Mouse (Mus musculus) kidney, adult 18-20 months (tissue): ENCODE data around the gene Duoxa2.
A peak's percentile ranks its signal among the peaks of the same experiment; 100 is the strongest.

Experiments
- DNase-seq: peaks from one replicate; pipeline ENCODE4 v3.0.0; 2021

The Duoxa2 gene

GRCm38 (mm10) chr2:122298596-122299490 lies at the start of gene Duoxa2:
TSS of gene Duoxa2 (plus strand) at chr2:122298900.
- peak; percentile 27 for DNase-seq

DNA sequence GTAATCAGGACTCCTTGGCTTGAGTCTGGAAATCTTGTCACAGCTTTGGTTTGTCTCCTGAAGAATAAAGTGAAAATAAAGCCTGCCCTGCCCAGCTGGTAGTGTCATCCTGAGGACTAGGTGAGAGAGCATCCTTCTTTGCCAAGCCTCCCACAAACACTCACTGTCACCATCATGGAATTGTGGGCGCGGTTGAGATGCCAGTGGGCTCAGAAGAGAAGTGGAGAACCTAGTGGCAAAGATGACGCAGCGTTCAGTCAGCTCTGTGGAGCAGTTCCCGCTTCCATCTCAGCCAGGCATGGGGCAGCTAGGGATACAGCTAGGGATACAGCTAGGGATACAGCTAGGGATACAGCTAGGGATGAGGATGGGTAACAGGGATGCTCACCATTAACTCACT lies 42.7 kb upstream of the Duoxa2 start:
- DNase-seq = no peak

DNA sequence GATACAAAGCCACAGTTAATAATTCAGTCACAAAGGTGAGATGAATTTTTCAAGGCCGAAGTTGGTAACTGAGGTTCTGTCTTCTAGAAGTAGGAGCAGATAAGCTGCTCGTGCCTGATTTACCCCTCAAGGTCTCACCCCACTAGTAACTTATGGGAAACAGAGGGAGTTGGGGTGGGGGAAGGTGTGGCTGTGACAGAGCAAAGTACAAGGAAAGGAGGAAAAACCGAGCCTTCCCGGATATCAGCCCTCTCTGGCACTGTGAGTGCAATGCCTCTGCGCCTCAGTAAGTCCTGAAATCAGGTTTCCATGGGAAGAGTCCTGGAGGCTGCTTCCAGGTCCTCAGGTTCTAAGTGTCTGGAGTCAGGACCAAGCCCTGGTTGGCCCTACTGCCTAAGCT lies 38.0 kb upstream of the Duoxa2 start:
- no peak for DNase-seq

- DNase-seq = no peak
Measured at GRCm38 (mm10) chr2:122264690-122265089, 34.0 kb upstream of the Duoxa2 start.

DNA sequence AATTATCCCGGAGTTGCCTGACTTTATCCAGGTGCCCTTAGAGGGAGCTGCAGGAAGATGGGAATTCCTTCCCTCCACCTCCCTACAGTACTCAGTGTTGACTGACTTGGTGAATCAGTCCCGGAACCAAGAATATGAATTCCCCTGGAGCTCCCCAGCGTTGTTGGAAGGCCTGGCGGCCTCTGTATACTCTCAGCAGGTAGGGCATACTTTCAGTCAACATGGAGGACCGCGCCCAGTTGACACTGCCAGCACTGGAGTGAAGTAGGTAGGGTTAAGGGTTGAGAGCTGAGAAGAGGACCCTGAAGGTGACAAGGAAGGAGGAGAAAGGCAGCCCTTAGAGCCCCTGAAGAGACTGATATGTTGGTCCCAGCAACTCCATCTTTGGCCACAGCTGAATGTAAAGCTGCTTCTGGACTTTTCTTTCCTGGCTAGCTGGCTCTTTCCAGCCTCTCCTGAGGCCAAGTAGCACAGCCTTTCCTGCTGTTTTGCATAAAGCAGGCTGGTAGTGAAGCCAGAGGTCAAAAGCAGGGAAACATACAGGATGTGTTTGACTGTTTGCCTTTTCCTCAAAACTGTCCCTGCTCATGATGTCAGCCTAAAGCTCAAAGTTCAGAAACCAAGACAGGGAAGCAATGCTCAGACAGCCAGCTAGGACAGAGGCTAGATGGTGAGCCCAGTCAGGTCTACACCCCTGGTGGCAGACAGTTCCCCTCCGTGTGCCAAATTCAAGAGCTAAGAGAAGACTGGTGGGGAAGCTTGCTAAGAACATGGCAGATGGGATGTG lies 32.1 kb upstream of the Duoxa2 start:
- peak; percentile 29 for DNase-seq

DNA sequence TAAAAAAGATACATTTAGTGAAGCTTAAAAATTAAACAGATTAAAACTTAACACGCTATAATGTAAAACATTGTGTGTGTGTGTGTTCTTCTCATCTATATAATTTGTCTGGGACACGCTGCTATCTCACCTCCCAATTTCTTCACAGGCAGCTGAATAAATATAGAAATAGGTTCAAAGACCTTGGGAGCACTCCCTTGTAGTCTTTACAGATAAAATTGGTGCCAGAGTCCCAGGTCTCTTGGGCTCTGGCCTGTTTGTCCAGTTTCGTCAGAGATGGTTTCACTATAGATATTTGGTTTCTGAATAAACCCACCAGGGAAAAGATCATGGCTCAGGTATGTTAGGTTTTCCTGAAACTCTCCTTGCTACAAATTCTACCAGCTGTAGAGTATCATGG lies 19.9 kb upstream of the Duoxa2 start:
- no peak for DNase-seq

DNA sequence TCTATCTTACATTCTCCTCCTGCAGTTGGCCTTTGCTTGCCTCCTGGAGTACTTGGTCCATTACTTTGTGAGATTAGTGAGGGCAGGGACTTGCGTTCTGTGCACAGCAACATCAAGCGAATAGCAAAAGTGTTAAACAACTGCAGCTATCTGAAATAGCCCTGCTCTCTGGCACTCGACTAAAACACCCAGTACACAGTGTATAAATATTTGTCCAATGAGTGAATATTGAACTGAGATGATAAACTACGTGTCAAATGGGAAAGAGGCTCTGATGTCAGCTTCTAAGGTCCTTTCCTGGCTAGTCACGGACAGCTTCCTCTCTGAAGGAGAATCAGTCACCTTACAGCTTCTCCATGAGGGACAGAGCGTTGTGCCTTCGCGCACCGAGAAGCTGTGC lies 14.6 kb upstream of the Duoxa2 start:
- no peak for DNase-seq

- no peak for DNase-seq
Measured at GRCm38 (mm10) chr2:122286137-122286536, 12.6 kb upstream of the Duoxa2 start.

DNA sequence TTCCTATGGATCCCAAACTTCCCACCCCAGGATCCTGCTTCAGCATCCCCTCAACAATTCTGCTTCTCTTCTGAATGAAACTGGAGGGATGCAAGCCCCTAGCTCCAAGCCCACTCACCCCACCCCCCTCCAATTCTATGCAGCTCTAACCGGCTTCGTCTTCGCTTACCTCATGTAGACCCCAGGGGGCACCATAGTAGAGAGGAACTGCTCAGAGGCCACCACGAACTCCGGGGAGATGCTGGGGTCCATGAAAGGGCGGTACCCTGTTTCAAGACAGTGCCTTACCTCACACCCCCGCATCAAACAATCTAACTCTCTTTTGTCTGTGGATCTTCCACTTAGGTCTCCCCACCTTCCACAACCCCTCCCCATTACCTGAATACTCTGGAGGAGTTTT lies 3.8 kb upstream of the Duoxa2 start:
- no peak for DNase-seq

- DNase-seq = peak; percentile 4
Measured at GRCm38 (mm10) chr2:122297271-122298095, 1.2 kb upstream of the Duoxa2 start.

GRCm38 (mm10) chr2:122298096-122298499 lies 602 bp upstream of the Duoxa2 start, which contains the start of gene Duox2:
TSS of gene Duox2 (minus strand) at chr2:122298449.
- no peak for DNase-seq

DNA sequence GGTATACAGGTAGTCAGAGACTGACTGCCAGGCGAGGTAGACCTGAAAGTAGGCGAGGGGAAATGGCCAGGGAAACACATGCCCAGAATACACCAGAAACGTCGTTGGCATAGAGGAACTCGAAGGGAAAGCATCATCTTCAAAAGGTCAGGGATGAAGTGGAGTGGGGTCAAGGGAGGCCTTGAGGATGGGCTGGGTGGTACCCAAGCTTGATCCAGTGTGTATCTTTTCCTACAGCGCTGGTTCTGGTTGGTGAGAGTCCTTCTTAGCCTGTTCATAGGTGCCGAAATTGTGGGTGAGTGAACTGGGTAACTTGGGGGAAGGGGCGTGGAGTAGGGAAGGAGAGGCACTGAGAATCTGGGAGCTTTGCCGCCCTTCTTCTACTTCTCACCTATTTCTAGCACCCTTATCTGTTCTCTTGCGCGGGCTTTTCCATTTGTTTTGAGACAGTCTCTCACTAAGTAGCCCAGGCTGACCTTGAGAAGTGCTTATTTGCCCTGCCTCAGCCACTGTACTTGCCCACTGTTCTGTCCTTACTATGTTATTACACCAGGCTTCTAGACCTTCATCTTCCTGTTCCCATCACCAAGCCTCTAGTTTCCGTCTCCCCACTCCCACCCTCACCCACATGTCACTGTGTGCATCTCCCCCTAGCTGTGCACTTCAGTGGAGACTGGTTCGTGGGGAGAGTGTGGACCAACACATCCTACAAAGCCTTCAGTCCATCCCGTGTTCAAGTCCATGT lies 1.4 kb downstream of the Duoxa2 start:
- DNase-seq = no peak

GRCm38 (mm10) chr2:122300656-122301020 lies 1.9 kb downstream of the Duoxa2 start:
- no peak for DNase-seq

DNA sequence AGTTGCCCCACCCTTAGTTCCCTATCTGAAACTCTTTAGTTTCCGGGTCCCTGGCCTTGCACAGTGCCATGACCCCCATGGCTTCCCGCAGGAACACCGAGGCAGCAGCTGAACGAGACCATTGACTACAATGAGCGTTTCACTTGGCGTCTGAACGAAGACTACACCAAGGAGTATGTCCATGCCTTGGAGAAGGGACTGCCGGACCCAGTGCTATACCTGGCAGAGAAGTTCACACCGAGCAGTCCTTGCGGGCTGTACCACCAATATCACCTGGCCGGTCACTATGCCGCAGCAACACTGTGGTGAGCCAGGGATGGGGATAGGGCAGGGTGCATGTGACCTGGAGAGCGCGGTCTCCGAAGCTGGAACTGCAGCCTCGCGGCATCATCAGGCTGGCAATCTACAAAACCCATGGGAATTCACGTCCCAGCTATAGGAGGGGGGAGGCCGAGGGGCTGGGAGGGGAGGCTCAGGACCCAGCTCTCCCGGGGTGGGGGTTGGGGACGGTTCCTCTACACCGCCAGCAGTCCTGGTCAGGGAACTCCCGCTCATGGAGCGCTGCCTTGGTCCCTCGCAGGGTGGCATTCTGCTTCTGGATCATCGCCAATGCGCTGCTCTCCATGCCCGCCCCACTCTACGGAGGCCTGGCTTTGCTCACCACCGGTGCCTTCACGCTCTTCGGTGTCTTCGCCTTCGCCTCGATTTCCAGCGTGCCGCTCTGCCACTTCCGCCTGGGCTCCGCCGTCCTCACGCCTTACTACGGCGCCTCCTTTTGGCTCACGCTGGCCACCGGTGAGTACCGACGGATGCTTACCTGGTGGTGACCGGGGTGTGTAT lies 2.6 kb downstream of the Duoxa2 start:
- DNase-seq = peak; percentile 41

- no peak for DNase-seq
Measured at GRCm38 (mm10) chr2:122301921-122302573, 3.3 kb downstream of the Duoxa2 start.

DNA sequence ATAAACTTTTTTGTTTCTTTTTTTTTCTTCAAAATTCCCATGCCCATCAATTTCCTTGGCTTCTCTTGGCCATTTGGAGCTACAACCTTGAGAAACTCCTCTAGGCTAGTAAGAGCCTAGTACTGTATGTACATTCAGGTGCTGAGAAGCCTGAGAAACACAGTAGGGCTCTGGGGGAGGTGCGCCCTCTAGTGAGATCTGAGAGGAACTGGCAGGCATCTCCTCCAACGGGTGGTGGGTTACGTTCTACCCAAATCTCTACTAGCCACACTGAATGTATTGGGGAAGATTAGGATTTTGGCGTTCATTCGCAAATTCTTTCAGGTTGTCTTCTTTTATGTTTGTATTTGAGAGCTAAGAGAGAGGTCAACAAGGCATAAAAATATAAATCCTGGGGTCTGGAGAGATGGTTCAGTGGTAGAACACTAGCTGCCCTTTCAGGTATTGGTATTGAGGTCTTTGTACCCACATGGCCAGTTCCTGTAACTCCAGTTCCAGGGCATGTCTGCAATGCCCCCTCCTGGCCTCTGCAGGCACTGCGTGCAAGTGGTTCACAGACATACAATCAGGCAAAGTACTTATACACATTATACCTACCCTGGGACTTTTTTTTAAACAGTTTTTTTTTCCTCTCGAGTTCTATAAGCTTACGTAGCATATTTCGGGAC lies 4.0 kb downstream of the Duoxa2 start:
- DNase-seq = peak; percentile 79

GRCm38 (mm10) chr2:122304544-122304943 lies 5.8 kb downstream of the Duoxa2 start:
- DNase-seq = no peak

GRCm38 (mm10) chr2:122305097-122305892 lies 6.6 kb downstream of the Duoxa2 start:
- no peak for DNase-seq

- no peak for DNase-seq
Measured at GRCm38 (mm10) chr2:122306184-122306583, 7.5 kb downstream of the Duoxa2 start.
